9 mouse cellular contexts compared by ENCODE assay signal in genomic region chr7:130288719-130289427, GRCm38 (mm10).
DNase-seq lines count a peak whose midpoint lies in the region; ATAC-seq and TF ChIP-seq lines count a peak whose summit lies in the region.
"Had no signal": no experiment of that assay in that cellular context is flagged by ENCODE, and none has a peak within 500 bp of the region (broad histone marks: within the 10 kb centered on the region; RNA-seq: fewer than 3 reads in every experiment).

No protein-coding gene starts in this region.

- no peak for TF ChIP-seq EP300 in heart, postnatal 0 days (IDR thresholded peaks at IDR 0.05; ENCODE audit: low read depth)

- H3K4me2 ChIP-seq in heart, postnatal 0 days (ENCODE audit: low read depth, low read length) = no peak overlapping the region

- no peaks in the 10 kb centered on the region for H3K36me3 ChIP-seq in heart, postnatal 0 days (replicated peaks; ENCODE audit: control insufficient read depth, insufficient read depth, low read length)

- ATAC-seq in heart, postnatal 0 days (ENCODE audit: insufficient read depth, low read depth) = no peak
- ATAC-seq in erythroblast, adult 5-6 weeks (replicated peaks; ENCODE audit: low FRiP score, poor library complexity, severe bottlenecking) = no peak

- peaks cover 29% of the 10 kb centered on the region; the same call in 1 of the 2 replicates for H3K4me1 ChIP-seq in heart, postnatal 0 days (ENCODE audit: control insufficient read depth, insufficient read depth)

- intact Hi-C loops in gastrocnemius, adult 2 months (cut with DNase I) = no loop called here

- no peak overlapping the region for H3K9ac ChIP-seq in heart, postnatal 0 days (replicated peaks; ENCODE audit: low read depth, low read length)

- peak; percentile 59 for DNase-seq in gastrocnemius, adult 2 months
- DNase-seq in gastrocnemius, adult 8-10 months (ENCODE audit: low spot score in 2 of 2) = no peak
- peak; percentile 73 for DNase-seq in NIH3T3 (ENCODE audit: low read depth)
- DNase-seq in heart, postnatal 0 days (ENCODE audit: low spot score) = no peak
- peak; percentile 64 for DNase-seq in lung, postnatal 25 days (ENCODE audit: low spot score)
- DNase-seq in right cerebral cortex, postnatal 36 days (ENCODE audit: low spot score in 2 of 2) = no peak
- DNase-seq in yolk sac, embryonic 10.5 days (ENCODE audit: low spot score) = no peak

- H3K27me3 ChIP-seq in heart, postnatal 0 days (ENCODE audit: control insufficient read depth, insufficient read depth, low read length) = no peaks in the 10 kb centered on the region

- H3K9me3 ChIP-seq in heart, postnatal 0 days (replicated peaks; ENCODE audit: control insufficient read depth, low read length) = no peaks in the 10 kb centered on the region

- no peak overlapping the region for H3K4me3 ChIP-seq in gastrocnemius, adult 2 months
- H3K4me3 ChIP-seq in heart, postnatal 0 days (ENCODE audit: low read depth, low read length) = no peak overlapping the region
- H3K4me3 ChIP-seq: erythroblast, embryonic 14.5 days had no signal

- no peak for TF ChIP-seq CTCF in gastrocnemius, adult 2 months (IDR thresholded peaks at IDR 0.05)
- TF ChIP-seq CTCF in heart, postnatal 0 days (IDR thresholded peaks at IDR 0.05; ENCODE audit: low read depth) = no peak

- 61% methylated on average over 11 of the region's 11 CpGs for WGBS in heart, postnatal 0 days

- H3K27ac ChIP-seq in gastrocnemius, adult 2 months = no peak overlapping the region; the same call in 1 of the 2 replicates
- H3K27ac ChIP-seq in heart, postnatal 0 days (ENCODE audit: low read depth) = peak overlapping the region; percentile 65

Comparison
In these comparisons a context has a peak if more than half of its experiments do, and no peak if none do; other contexts are left out.
1. DNase-seq: peak in gastrocnemius, adult 2 months (single experiment), NIH3T3 (single experiment) and lung, postnatal 25 days (single experiment); none in gastrocnemius, adult 8-10 months (0 of 2), heart, postnatal 0 days (single experiment), right cerebral cortex, postnatal 36 days (0 of 2) and yolk sac, embryonic 10.5 days (single experiment).